Mouse (Mus musculus): ENCODE data around the gene Prox1.

- TF ChIP-seq CTCF (IDR thresholded peaks at IDR 0.05; ENCODE audit: extremely low read depth, insufficient read length, insufficient replicate concordance, low read depth, low read length) (no peak), POLR2A (IDR thresholded peaks at IDR 0.05; ENCODE audit: low read depth, low read length) (no peak)
Observed at GRCm38 (mm10) chr1:190171341-190171740, 827 bp upstream of the Prox1 start.
